Mouse (Mus musculus) C2C12 (cell line): ENCODE results near the gene Chkb.

Source experiments
- CTCF ChIP-seq: IDR thresholded peaks from one replicate; pipeline ENCODE4 v1.5.1; 2011; ENCODE audit not compliant: control insufficient read depth, insufficient read depth, insufficient read length
- MAX ChIP-seq: IDR thresholded peaks from one replicate; pipeline ENCODE4 v1.6.1; 2011; ENCODE audit warnings: mild to moderate bottlenecking, control low read depth
- MYOD1 ChIP-seq: IDR thresholded peaks from one replicate; pipeline ENCODE4 v1.6.1; 2011; ENCODE audit warnings: low read depth; ENCODE audit not compliant: control insufficient read depth, insufficient read length
- MYOG ChIP-seq: IDR thresholded peaks from one replicate; pipeline ENCODE4 v1.6.1; 2011; ENCODE audit not compliant: control insufficient read depth, insufficient read length; ENCODE audit errors: extremely low read depth
- USF1 ChIP-seq: IDR thresholded peaks from one replicate; pipeline ENCODE4 v1.6.1; 2011; ENCODE audit warnings: low read depth, mild to moderate bottlenecking, control low read depth, moderate library complexity

DNA sequence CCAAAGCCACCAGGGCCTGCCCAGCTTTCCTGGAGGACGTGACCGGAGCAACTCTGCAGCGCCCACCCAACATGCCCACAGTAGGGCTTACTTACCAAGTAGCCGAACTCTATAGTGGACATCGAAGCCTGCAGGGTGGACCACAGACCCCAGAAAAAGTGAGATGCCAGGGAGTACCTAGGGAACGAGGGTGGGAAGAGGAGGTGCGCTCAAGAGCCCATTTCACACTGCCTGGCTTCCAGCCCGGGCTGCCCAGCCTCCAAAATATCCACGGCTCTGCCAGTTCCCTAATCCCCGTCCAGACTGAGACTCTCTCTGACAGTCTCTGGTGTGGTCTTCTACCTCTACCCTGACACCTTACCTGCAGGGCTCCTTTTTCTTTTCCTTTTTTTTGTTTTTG is 3.0 kb downstream of the Chkb start:
- TF ChIP-seq CTCF (no peak), MAX (no peak), USF1 (no peak), MYOG (no peak), MYOD1 (no peak)
